Mouse (Mus musculus) intestine, embryonic 15.5 days (tissue): ENCODE results near the gene Khk. TPM values are rescaled to one million over a fixed set of nuclear protein-coding genes. Genes with fewer than 3 reads are reported as not detected.

ENCODE experiments used
- ATAC-seq: fragments of 200-750 bp; cut with Nextera tagmentation; 2 replicates; pipeline ENCODE4 v1.8.0; 2017; ENCODE audit warnings: moderate TSS enrichment, moderate library complexity
- H3K27ac ChIP-seq: fragments of 300-500 bp; sonication (generic); 2 replicates; pipeline ENCODE4 v1.5.1; 2015; ENCODE audit warnings: mild to moderate bottlenecking, inconsistent platforms
- H3K27me3 ChIP-seq: fragments of 300-500 bp; sonication (generic); replicated peaks from 2 replicates; pipeline ENCODE4 v1.6.1; 2015; ENCODE audit warnings: inconsistent platforms
- H3K36me3 ChIP-seq: fragments of 300-500 bp; sonication (generic); 2 replicates; pipeline ENCODE4 v1.6.1; 2015; ENCODE audit warnings: inconsistent platforms
- H3K4me1 ChIP-seq: fragments of 300-500 bp; sonication (generic); replicated peaks from 2 replicates; pipeline ENCODE4 v1.6.1; 2015; ENCODE audit warnings: inconsistent platforms
- H3K4me2 ChIP-seq: fragments of 300-500 bp; sonication (generic); replicated peaks from 2 replicates; pipeline ENCODE4 v1.6.1; 2015; ENCODE audit warnings: mild to moderate bottlenecking, inconsistent platforms
- H3K4me3 ChIP-seq: fragments of 300-500 bp; sonication (generic); replicated peaks from 2 replicates; pipeline ENCODE4 v1.5.1; 2015; ENCODE audit warnings: inconsistent platforms
- H3K9ac ChIP-seq: fragments of 300-500 bp; sonication (generic); 2 replicates; pipeline ENCODE4 v1.6.1; 2015; ENCODE audit warnings: inconsistent platforms
- H3K9me3 ChIP-seq: fragments of 300-500 bp; sonication (generic); 2 replicates; pipeline ENCODE4 v1.6.1; 2016; ENCODE audit warnings: inconsistent platforms
- WGBS: fragments of 180-500 bp; shearing (Covaris S2); methylation state at CpG from one replicate; pipeline ENCODE4 v1.1.7; 2015; 5-methylcytosine and 5-hydroxymethylcytosine counted together
- polyA plus RNA-seq: library from polyadenylated mRNA; unstranded; fragments of >200 nt; fragmentation: Nextera tagmentation; extraction: Ambion mirVana; gene quantifications from 2 replicates; pipeline ENCODE4 v1.2.1, GENCODE M21; 2015

The Khk gene
- polyA plus RNA-seq, 1 experiment from 2014 or later, result 23.3 TPM

- Histone ChIP-seq H3K27me3 (no peaks in the 10 kb centered on the region), H3K9ac (peak overlapping the region; percentile 78), H3K36me3 (peaks cover 22% of the 10 kb centered on the region), H3K4me2 (peak overlapping the region; percentile 82), H3K27ac (peak overlapping the region; percentile 95), H3K4me1 (peaks cover 14% of the 10 kb centered on the region), H3K9me3 (no peaks in the 10 kb centered on the region), H3K4me3 (peak overlapping the region; percentile 66)
- ATAC-seq, result peak; percentile 54
- 1% methylated on average over 40 of the region's 42 CpGs for WGBS
Measured at GRCm38 (mm10) chr5:30889088-30889754, 32.0 kb upstream of the Khk start.

GRCm38 (mm10) chr5:30890375-30890774 lies 30.9 kb upstream of the Khk start:
- peaks cover 14% of the 10 kb centered on the region for H3K4me1 ChIP-seq
- peak overlapping the region; percentile 82 for H3K4me2 ChIP-seq
- no peaks in the 10 kb centered on the region for H3K9me3 ChIP-seq
- peaks cover 31% of the 10 kb centered on the region for H3K36me3 ChIP-seq
- H3K27ac ChIP-seq, result 0 out of 2 replicates have a peak overlapping the region, but pooled peaks have one; percentile 95
- peak overlapping the region; percentile 66 for H3K4me3 ChIP-seq
- peak overlapping the region; percentile 78; the same call in 1 of the 2 replicates for H3K9ac ChIP-seq
- ATAC-seq, result no peak
- WGBS, result 61% methylated on average over 7 of the region's 7 CpGs
- no peaks in the 10 kb centered on the region for H3K27me3 ChIP-seq

GRCm38 (mm10) chr5:30901860-30902259 lies 19.4 kb upstream of the Khk start:
- Histone ChIP-seq H3K4me3 (no peak overlapping the region), H3K9me3 (no peaks in the 10 kb centered on the region), H3K9ac (no peak overlapping the region), H3K36me3 (peaks cover 24% of the 10 kb centered on the region; the same call in 1 of the 2 replicates), H3K27me3 (no peaks in the 10 kb centered on the region), H3K4me2 (no peak overlapping the region), H3K4me1 (peaks cover 14% of the 10 kb centered on the region), H3K27ac (no peak overlapping the region)
- 86% methylated on average over 5 of the region's 5 CpGs for WGBS
- no peak for ATAC-seq

- Histone ChIP-seq H3K4me1 (peaks cover 54% of the 10 kb centered on the region), H3K36me3 (peaks cover 21% of the 10 kb centered on the region; the same call in 1 of the 2 replicates), H3K9ac (peak within 1 kb of the TSS; percentile 79), H3K27me3 (no peaks in the 10 kb centered on the region), H3K27ac (peak within 1 kb of the TSS; percentile 98), H3K4me3 (peak within 1 kb of the TSS; percentile 76), H3K9me3 (no peaks in the 10 kb centered on the region), H3K4me2 (peak within 1 kb of the TSS; percentile 93)
- peak; percentile 96 for ATAC-seq
- WGBS, result under 1% methylated on average over 58 of the region's 58 CpGs
Measured at GRCm38 (mm10) chr5:30907413-30908059, 13.7 kb upstream of the Khk start, which contains the start of gene Ost4. Gene Ost4 (minus strand): TSS chr5:30907788.

- Histone ChIP-seq H3K4me1 (peaks cover 58% of the 10 kb centered on the region), H3K36me3 (peaks cover 12% of the 10 kb centered on the region; the same call in 1 of the 2 replicates), H3K9me3 (no peaks in the 10 kb centered on the region), H3K9ac (peak overlapping the region; percentile 79; the same call in 1 of the 2 replicates), H3K27ac (peak overlapping the region; percentile 98), H3K4me2 (peak overlapping the region; percentile 93), H3K4me3 (peak overlapping the region; percentile 76), H3K27me3 (no peaks in the 10 kb centered on the region)
- WGBS, result 25% methylated on average over 13 of the region's 13 CpGs
- peak; percentile 35 for ATAC-seq
Measured at GRCm38 (mm10) chr5:30908426-30909299, 12.6 kb upstream of the Khk start.

GRCm38 (mm10) chr5:30909300-30909659 lies 12.0 kb upstream of the Khk start:
- no peak overlapping the region for H3K4me3 ChIP-seq
- H3K4me2 ChIP-seq, result peak overlapping the region; percentile 93
- peaks cover 9% of the 10 kb centered on the region; the same call in 1 of the 2 replicates for H3K36me3 ChIP-seq
- WGBS, result 5% methylated on average over 7 of the region's 7 CpGs
- peaks cover 58% of the 10 kb centered on the region for H3K4me1 ChIP-seq
- H3K9me3 ChIP-seq, result no peaks in the 10 kb centered on the region
- no peaks in the 10 kb centered on the region for H3K27me3 ChIP-seq
- peak overlapping the region; percentile 98 for H3K27ac ChIP-seq
- no peak overlapping the region for H3K9ac ChIP-seq
- ATAC-seq, result no peak

GRCm38 (mm10) chr5:30909863-30910262 lies 11.4 kb upstream of the Khk start:
- Histone ChIP-seq H3K4me3 (no peak overlapping the region), H3K27me3 (no peaks in the 10 kb centered on the region), H3K36me3 (peaks cover 4% of the 10 kb centered on the region; the same call in 1 of the 2 replicates), H3K4me2 (no peak overlapping the region), H3K9me3 (no peaks in the 10 kb centered on the region), H3K4me1 (peaks cover 58% of the 10 kb centered on the region), H3K27ac (peak overlapping the region; percentile 98), H3K9ac (no peak overlapping the region)
- no peak for ATAC-seq
- 75% methylated on average over 7 of the region's 7 CpGs for WGBS

GRCm38 (mm10) chr5:30910481-30910880 lies 10.8 kb upstream of the Khk start:
- H3K27ac ChIP-seq, result peak overlapping the region; percentile 96
- no peak overlapping the region for H3K9ac ChIP-seq
- no peaks in the 10 kb centered on the region for H3K9me3 ChIP-seq
- H3K4me1 ChIP-seq, result peaks cover 58% of the 10 kb centered on the region
- ATAC-seq, result no peak
- no peak overlapping the region for H3K4me3 ChIP-seq
- H3K27me3 ChIP-seq, result no peaks in the 10 kb centered on the region
- no peak overlapping the region for H3K4me2 ChIP-seq
- no peaks in the 10 kb centered on the region for H3K36me3 ChIP-seq

- 57% methylated on average over 5 of the region's 5 CpGs for WGBS
- H3K27me3 ChIP-seq, result no peaks in the 10 kb centered on the region
- peaks cover 53% of the 10 kb centered on the region for H3K4me1 ChIP-seq
- H3K9ac ChIP-seq, result no peak overlapping the region
- peak overlapping the region; percentile 41; the same call in 1 of the 2 replicates for H3K4me2 ChIP-seq
- no peak for ATAC-seq
- H3K9me3 ChIP-seq, result no peaks in the 10 kb centered on the region
- H3K36me3 ChIP-seq, result peaks cover 3% of the 10 kb centered on the region; the same call in 1 of the 2 replicates
- peak overlapping the region; percentile 96 for H3K27ac ChIP-seq
- no peak overlapping the region for H3K4me3 ChIP-seq
Measured at GRCm38 (mm10) chr5:30912156-30912555, 9.1 kb upstream of the Khk start.

GRCm38 (mm10) chr5:30913060-30913841 lies 8.0 kb upstream of the Khk start, which contains the start of gene Emilin1:
Gene Emilin1 (plus strand): TSS chr5:30913402.
- Histone ChIP-seq H3K9me3 (no peaks in the 10 kb centered on the region), H3K36me3 (peaks cover 13% of the 10 kb centered on the region), H3K9ac (peak within 1 kb of the TSS; percentile 67), H3K4me1 (peaks cover 57% of the 10 kb centered on the region), H3K27me3 (no peaks in the 10 kb centered on the region), H3K4me2 (peak within 1 kb of the TSS; percentile 79), H3K4me3 (peak within 1 kb of the TSS; percentile 53), H3K27ac (peak within 1 kb of the TSS; percentile 96)
- peak; percentile 64 for ATAC-seq
- WGBS, result 21% methylated on average over 12 of the region's 13 CpGs

- peaks cover 22% of the 10 kb centered on the region for H3K36me3 ChIP-seq
- 54% methylated on average over 7 of the region's 7 CpGs for WGBS
Measured at GRCm38 (mm10) chr5:30914101-30914635, 7.1 kb upstream of the Khk start.

More at GRCm38 (mm10) chr5:30914101-30914635, 7.1 kb upstream of the Khk start:
- Histone ChIP-seq H3K9me3 (no peaks in the 10 kb centered on the region), H3K27ac (peak overlapping the region; percentile 96), H3K9ac (peak overlapping the region; percentile 67), H3K4me3 (peak overlapping the region; percentile 53), H3K4me1 (peaks cover 48% of the 10 kb centered on the region), H3K27me3 (no peaks in the 10 kb centered on the region), H3K4me2 (peak overlapping the region; percentile 79)
- no peak for ATAC-seq
